Mouse (Mus musculus): ENCODE measurements around the gene Gm12258. TPM values are rescaled to one million over a fixed set of nuclear protein-coding genes. Genes with fewer than 3 reads are reported as not detected.

Gm12258 gene
- polyA plus RNA-seq, 2 experiments = 1.3 to 2.8 TPM

DNA sequence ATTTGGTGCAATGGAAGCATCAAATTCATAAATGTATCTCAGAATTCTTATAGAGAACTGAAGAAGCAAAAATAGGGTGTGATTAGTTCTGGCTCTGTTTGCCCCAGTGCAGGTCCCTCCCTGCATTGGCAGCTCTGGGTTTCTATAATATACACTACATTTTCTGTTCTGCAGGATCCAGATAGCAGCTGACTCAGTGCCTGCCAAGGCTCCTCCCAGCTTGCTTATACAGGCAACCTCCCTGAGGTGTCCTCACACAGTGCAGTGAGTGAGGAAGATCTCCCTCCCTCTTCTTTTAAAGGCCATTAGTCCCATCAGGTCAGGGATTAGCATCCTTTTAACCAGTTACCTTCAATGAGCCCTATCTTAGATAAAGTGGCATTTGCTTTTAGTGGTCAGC is 54.1 kb downstream of the Gm12258 start:
- peak; percentile 54 for ATAC-seq (ENCODE audit: insufficient read depth)
- peak overlapping the region; percentile 85 for H3K4me2 ChIP-seq (ENCODE audit: low read depth)
- no peaks in the 10 kb centered on the region for H3K27me3 ChIP-seq (ENCODE audit: control insufficient read depth, insufficient read depth, low read length)
- H3K9me3 ChIP-seq (ENCODE audit: control insufficient read depth, low read length) = no peaks in the 10 kb centered on the region
- DNase-seq (ENCODE audit: low read depth in 3 of 3, low spot score in 3 of 3) = peak in 1 of 3 experiments; percentile 51
- peak overlapping the region in 1 of 2 experiments; percentile 17; a peak in 2 of 4 replicates for H3K4me3 ChIP-seq (ENCODE audit: insufficient read depth in 1 of 2, low read depth in 2 of 2, low read length in 2 of 2)
- H3K36me3 ChIP-seq (replicated peaks; ENCODE audit: control insufficient read depth, insufficient read depth, low read depth) = peaks cover 56% of the 10 kb centered on the region
- H3K9ac ChIP-seq (replicated peaks) = no peak overlapping the region; the same call in 1 of the 2 replicates
- TF ChIP-seq CTCF (IDR thresholded peaks at IDR 0.05; ENCODE audit: low read depth) (no peak), EP300 (IDR thresholded peaks at IDR 0.05; ENCODE audit: low read depth) (no peak)
- peaks cover 18 to 21% of the 10 kb centered on the region in 2 experiments for H3K4me1 ChIP-seq (replicated peaks; ENCODE audit: control insufficient read depth in 2 of 2, insufficient read depth in 2 of 2, low read length in 1 of 2)
- H3K27ac ChIP-seq = peak overlapping the region; percentile 77

DNA sequence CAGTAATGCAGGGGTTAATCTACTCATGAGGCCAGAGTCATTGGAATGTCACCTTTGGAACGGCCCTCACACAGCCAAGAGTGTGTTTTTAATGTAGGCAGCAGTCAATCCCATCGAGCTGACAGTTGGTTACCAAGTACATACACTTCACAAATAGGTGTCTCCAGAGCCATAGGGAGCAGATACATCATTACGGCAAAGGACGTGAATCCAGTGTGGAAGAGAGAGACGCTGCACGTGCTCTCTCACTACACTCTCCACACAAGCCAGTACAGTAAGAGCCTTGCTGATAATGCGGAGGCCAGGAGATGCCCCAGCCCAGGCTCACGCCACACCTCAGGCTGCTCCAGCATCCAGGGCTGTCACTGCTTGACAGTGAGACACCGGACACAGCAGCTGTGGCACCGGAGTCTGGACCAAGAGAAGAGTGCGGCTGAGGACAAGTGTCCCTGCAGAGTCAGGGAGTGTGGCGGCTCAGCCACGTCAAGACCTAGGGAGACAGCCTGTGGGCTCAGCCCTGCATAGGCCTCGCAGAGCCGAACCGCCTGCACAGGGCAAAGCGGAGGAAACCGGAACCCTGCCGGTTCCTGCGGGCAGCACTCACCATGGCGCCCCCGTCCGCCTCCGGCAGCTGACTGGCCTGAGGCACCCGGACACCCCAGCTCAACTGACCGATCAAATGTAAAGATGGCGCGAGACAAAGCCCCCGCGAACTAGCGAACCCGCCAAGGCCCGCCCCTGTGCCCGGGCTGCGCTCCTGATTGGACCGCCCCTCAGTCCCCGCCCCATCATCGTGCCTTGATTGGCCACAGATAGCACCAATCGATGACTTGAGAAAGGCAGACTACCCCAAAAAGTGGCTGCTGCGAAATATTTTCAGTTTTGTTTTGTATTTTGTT is 56.8 kb downstream of the Gm12258 start, which contains the start of gene Zfp39:
Gene Zfp39, minus strand, starts transcription at position 715 of the 899 bp plus-strand sequence.
- Histone ChIP-seq H3K4me2 (ENCODE audit: low read depth) (peak within 1 kb of the TSS; percentile 85), H3K36me3 (replicated peaks; ENCODE audit: control insufficient read depth, insufficient read depth, low read depth) (peaks cover 34% of the 10 kb centered on the region), H3K4me1 (replicated peaks; ENCODE audit: control insufficient read depth in 2 of 2, insufficient read depth in 2 of 2, low read length in 1 of 2) (peaks cover 18 to 21% of the 10 kb centered on the region in 2 experiments), H3K9me3 (ENCODE audit: control insufficient read depth, low read length) (no peaks in the 10 kb centered on the region), H3K27me3 (ENCODE audit: control insufficient read depth, insufficient read depth, low read length) (no peaks in the 10 kb centered on the region), H3K9ac (replicated peaks) (peak within 1 kb of the TSS; percentile 81), H3K27ac (peak within 1 kb of the TSS; percentile 81), H3K4me3 (ENCODE audit: insufficient read depth in 1 of 2, low read depth in 2 of 2, low read length in 2 of 2) (peak within 1 kb of the TSS; percentile 63 to 81)
- peak; percentile 87 to 91 (median 88) for DNase-seq (ENCODE audit: low read depth in 3 of 3, low spot score in 3 of 3)
- peak; percentile 36 for TF ChIP-seq EP300 (IDR thresholded peaks at IDR 0.05; ENCODE audit: low read depth)
- TF ChIP-seq CTCF (IDR thresholded peaks at IDR 0.05; ENCODE audit: low read depth) = no peak; the same call in 1 of the 2 replicates
- peak; percentile 92 for ATAC-seq (ENCODE audit: insufficient read depth)
- WGBS (ENCODE audit: insufficient replicate concordance) = under 1% methylated on average over 40 of the region's 40 CpGs

DNA sequence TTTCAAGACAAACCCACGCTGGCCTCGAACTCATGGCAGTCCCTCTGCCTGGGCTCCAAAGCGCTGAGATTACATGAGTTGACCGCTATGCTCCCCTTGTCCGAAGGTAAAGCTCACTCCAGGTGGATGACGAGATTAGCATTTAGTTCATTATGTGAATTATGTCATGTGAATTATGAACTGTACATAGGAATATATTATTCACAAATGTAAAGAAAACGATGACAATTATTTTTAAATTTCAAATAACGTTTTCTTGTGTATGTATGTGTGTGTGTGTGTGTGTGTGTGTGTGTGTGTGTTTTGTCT is 57.4 kb downstream of the Gm12258 start:
- peaks cover 18 to 21% of the 10 kb centered on the region in 2 experiments for H3K4me1 ChIP-seq (replicated peaks; ENCODE audit: control insufficient read depth in 2 of 2, insufficient read depth in 2 of 2, low read length in 1 of 2)
- H3K27me3 ChIP-seq (ENCODE audit: control insufficient read depth, insufficient read depth, low read length) = no peaks in the 10 kb centered on the region
- no peak for TF ChIP-seq EP300 (IDR thresholded peaks at IDR 0.05; ENCODE audit: low read depth)
- TF ChIP-seq CTCF (IDR thresholded peaks at IDR 0.05; ENCODE audit: low read depth) = no peak
- H3K4me2 ChIP-seq (ENCODE audit: low read depth) = peak overlapping the region; percentile 85
- H3K27ac ChIP-seq = peak overlapping the region; percentile 81
- H3K9ac ChIP-seq (replicated peaks) = peak overlapping the region; percentile 70
- H3K9me3 ChIP-seq (ENCODE audit: control insufficient read depth, low read length) = no peaks in the 10 kb centered on the region
- ATAC-seq (ENCODE audit: insufficient read depth) = peak; percentile 9; the same call in 1 of the 2 replicates
- H3K36me3 ChIP-seq (replicated peaks; ENCODE audit: control insufficient read depth, insufficient read depth, low read depth) = peaks cover 28% of the 10 kb centered on the region
- H3K4me3 ChIP-seq (ENCODE audit: insufficient read depth in 1 of 2, low read depth in 2 of 2, low read length in 2 of 2) = peak overlapping the region; percentile 63 to 81
- no peak for DNase-seq (ENCODE audit: low read depth in 3 of 3, low spot score in 3 of 3)
- 2% methylated on average over 8 of the region's 8 CpGs for WGBS (ENCODE audit: insufficient replicate concordance)

DNA sequence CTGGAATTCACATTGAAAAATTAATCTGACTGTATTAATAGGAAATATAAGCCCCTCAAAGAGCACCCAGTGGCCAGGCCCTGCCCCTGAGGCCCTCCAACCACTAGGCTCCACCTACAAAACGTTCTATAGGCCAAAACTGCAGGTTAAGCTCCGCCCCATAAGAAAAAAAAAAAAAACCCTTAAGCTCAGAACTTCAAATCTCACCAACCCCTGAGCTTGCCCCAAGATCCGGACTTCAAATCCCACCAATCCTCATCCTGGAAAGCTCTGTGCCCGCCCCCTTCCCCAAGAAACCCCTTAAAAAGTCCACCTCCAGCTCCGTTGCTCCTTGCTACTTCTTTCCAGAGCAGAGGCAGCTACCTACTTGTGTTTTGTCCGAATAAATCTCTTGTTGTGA is 57.9 kb downstream of the Gm12258 start:
- H3K4me1 ChIP-seq (replicated peaks; ENCODE audit: control insufficient read depth in 2 of 2, insufficient read depth in 2 of 2, low read length in 1 of 2) = peaks cover 18 to 21% of the 10 kb centered on the region in 2 experiments
- H3K9ac ChIP-seq (replicated peaks) = peak overlapping the region; percentile 70
- 47% methylated on average over 6 of the region's 6 CpGs for WGBS (ENCODE audit: insufficient replicate concordance)
- peak in 2 of 3 experiments; percentile 50 to 68 for DNase-seq (ENCODE audit: low read depth in 3 of 3, low spot score in 3 of 3)
- peak overlapping the region in 1 of 2 experiments; percentile 63; a peak in 2 of 4 replicates for H3K4me3 ChIP-seq (ENCODE audit: insufficient read depth in 1 of 2, low read depth in 2 of 2, low read length in 2 of 2)
- H3K9me3 ChIP-seq (ENCODE audit: control insufficient read depth, low read length) = no peaks in the 10 kb centered on the region
- peaks cover 24% of the 10 kb centered on the region for H3K36me3 ChIP-seq (replicated peaks; ENCODE audit: control insufficient read depth, insufficient read depth, low read depth)
- H3K27me3 ChIP-seq (ENCODE audit: control insufficient read depth, insufficient read depth, low read length) = no peaks in the 10 kb centered on the region
- H3K27ac ChIP-seq = no peak overlapping the region; the same call in 1 of the 2 replicates
- no peak for TF ChIP-seq CTCF (IDR thresholded peaks at IDR 0.05; ENCODE audit: low read depth)
- TF ChIP-seq EP300 (IDR thresholded peaks at IDR 0.05; ENCODE audit: low read depth) = no peak
- no peak for ATAC-seq (ENCODE audit: insufficient read depth)
- H3K4me2 ChIP-seq (ENCODE audit: low read depth) = peak overlapping the region; percentile 85

Other genes starting within 250 kb of the Gm12258 start
- not detected in 2 replicates for gene 2210407C18Rik, start 231.1 kb upstream of the Gm12258 start, polyA plus RNA-seq (2012; rRNA removed)
- gene 2210407C18Rik, start 231.1 kb upstream of the Gm12258 start, polyA plus RNA-seq (2014; fragmentation: Nextera tagmentation; extraction: Ambion mirVana) = not detected in 2 replicates
- gene Olfr323, start 216.7 kb upstream of the Gm12258 start, polyA plus RNA-seq (2012; rRNA removed) = not detected in 2 replicates
- gene Olfr323, start 216.7 kb upstream of the Gm12258 start, polyA plus RNA-seq (2014; fragmentation: Nextera tagmentation; extraction: Ambion mirVana) = not detected in 2 replicates
- gene Trim58, start 206.7 kb upstream of the Gm12258 start, polyA plus RNA-seq (2012; rRNA removed) = 9.1 and 10.5 TPM in 2 replicates
- gene Trim58, start 206.7 kb upstream of the Gm12258 start, polyA plus RNA-seq (2014; fragmentation: Nextera tagmentation; extraction: Ambion mirVana) = 10.5 and 11.8 TPM in 2 replicates
- 0.03 and 0.07 TPM in 2 replicates for gene Olfr322, start 188.4 kb upstream of the Gm12258 start, polyA plus RNA-seq (2012; rRNA removed)
- 0.14 TPM in 1 of 2 replicates, not detected in the other for gene Olfr322, start 188.4 kb upstream of the Gm12258 start, polyA plus RNA-seq (2014; fragmentation: Nextera tagmentation; extraction: Ambion mirVana)
- gene Olfr320, start 166.1 kb upstream of the Gm12258 start, polyA plus RNA-seq (2012; rRNA removed) = not detected in 2 replicates
- not detected in 2 replicates for gene Olfr320, start 166.1 kb upstream of the Gm12258 start, polyA plus RNA-seq (2014; fragmentation: Nextera tagmentation; extraction: Ambion mirVana)
- not detected in 2 replicates for gene Olfr319, start 148.0 kb upstream of the Gm12258 start, polyA plus RNA-seq (2012; rRNA removed)
- not detected in 2 replicates for gene Olfr319, start 148.0 kb upstream of the Gm12258 start, polyA plus RNA-seq (2014; fragmentation: Nextera tagmentation; extraction: Ambion mirVana)
- not detected in 2 replicates for gene Olfr318, start 123.1 kb upstream of the Gm12258 start, polyA plus RNA-seq (2012; rRNA removed)
- not detected in 2 replicates for gene Olfr318, start 123.1 kb upstream of the Gm12258 start, polyA plus RNA-seq (2014; fragmentation: Nextera tagmentation; extraction: Ambion mirVana)
- not detected in 2 replicates for gene Olfr317, start 107.9 kb upstream of the Gm12258 start, polyA plus RNA-seq (2012; rRNA removed)
- not detected in 2 replicates for gene Olfr317, start 107.9 kb upstream of the Gm12258 start, polyA plus RNA-seq (2014; fragmentation: Nextera tagmentation; extraction: Ambion mirVana)
- gene Olfr316, start 94.4 kb upstream of the Gm12258 start, polyA plus RNA-seq (2012; rRNA removed) = not detected in 2 replicates
- not detected in 2 replicates for gene Olfr316, start 94.4 kb upstream of the Gm12258 start, polyA plus RNA-seq (2014; fragmentation: Nextera tagmentation; extraction: Ambion mirVana)
- not detected in 2 replicates for gene Olfr315, start 74.0 kb upstream of the Gm12258 start, polyA plus RNA-seq (2012; rRNA removed)
- not detected in 2 replicates for gene Olfr315, start 74.0 kb upstream of the Gm12258 start, polyA plus RNA-seq (2014; fragmentation: Nextera tagmentation; extraction: Ambion mirVana)
- not detected in 2 replicates for gene Olfr314, start 64.2 kb upstream of the Gm12258 start, polyA plus RNA-seq (2012; rRNA removed)
- gene Olfr314, start 64.2 kb upstream of the Gm12258 start, polyA plus RNA-seq (2014; fragmentation: Nextera tagmentation; extraction: Ambion mirVana) = not detected in 2 replicates
- not detected in 2 replicates for gene Fam183b, start 45.2 kb upstream of the Gm12258 start, polyA plus RNA-seq (2012; rRNA removed)
- not detected in 2 replicates for gene Fam183b, start 45.2 kb upstream of the Gm12258 start, polyA plus RNA-seq (2014; fragmentation: Nextera tagmentation; extraction: Ambion mirVana)
- not detected in 2 replicates for gene Olfr313, start 32.2 kb upstream of the Gm12258 start, polyA plus RNA-seq (2012; rRNA removed)
- gene Olfr313, start 32.2 kb upstream of the Gm12258 start, polyA plus RNA-seq (2014; fragmentation: Nextera tagmentation; extraction: Ambion mirVana) = not detected in 2 replicates
- gene Olfr312, start 17.9 kb upstream of the Gm12258 start, polyA plus RNA-seq (2012; rRNA removed) = not detected in 2 replicates
- gene Olfr312, start 17.9 kb upstream of the Gm12258 start, polyA plus RNA-seq (2014; fragmentation: Nextera tagmentation; extraction: Ambion mirVana) = not detected in 2 replicates
- not detected in 2 replicates for gene Olfr311, start 7.9 kb upstream of the Gm12258 start, polyA plus RNA-seq (2012; rRNA removed)
- gene Olfr311, start 7.9 kb upstream of the Gm12258 start, polyA plus RNA-seq (2014; fragmentation: Nextera tagmentation; extraction: Ambion mirVana) = not detected in 2 replicates
- 0.92 and 1.5 TPM in 2 replicates for gene 2810021J22Rik, start 20.1 kb downstream of the Gm12258 start, polyA plus RNA-seq (2012; rRNA removed)
- gene 2810021J22Rik, start 20.1 kb downstream of the Gm12258 start, polyA plus RNA-seq (2014; fragmentation: Nextera tagmentation; extraction: Ambion mirVana) = 2.2 and 2.5 TPM in 2 replicates
- 3.9 and 4.6 TPM in 2 replicates for gene Zfp39, start 57.1 kb downstream of the Gm12258 start, polyA plus RNA-seq (2012; rRNA removed)
- 5.2 and 5.4 TPM in 2 replicates for gene Zfp39, start 57.1 kb downstream of the Gm12258 start, polyA plus RNA-seq (2014; fragmentation: Nextera tagmentation; extraction: Ambion mirVana)
- 18.2 and 19.3 TPM in 2 replicates for gene Btnl10, start 70.8 kb downstream of the Gm12258 start, polyA plus RNA-seq (2012; rRNA removed)
- 9.1 and 9.6 TPM in 2 replicates for gene Btnl10, start 70.8 kb downstream of the Gm12258 start, polyA plus RNA-seq (2014; fragmentation: Nextera tagmentation; extraction: Ambion mirVana)
- gene Rnf187, start 91.8 kb downstream of the Gm12258 start, polyA plus RNA-seq (2012; rRNA removed) = 80.8 and 83.3 TPM in 2 replicates
- gene Rnf187, start 91.8 kb downstream of the Gm12258 start, polyA plus RNA-seq (2014; fragmentation: Nextera tagmentation; extraction: Ambion mirVana) = 104 and 120 TPM in 2 replicates
- gene Hist3h2ba, start 101.8 kb downstream of the Gm12258 start, polyA plus RNA-seq (2012; rRNA removed) = 15.7 and 16.0 TPM in 2 replicates
- 4.2 and 6.0 TPM in 2 replicates for gene Hist3h2ba, start 101.8 kb downstream of the Gm12258 start, polyA plus RNA-seq (2014; fragmentation: Nextera tagmentation; extraction: Ambion mirVana)
- 11.0 and 11.5 TPM in 2 replicates for gene Hist3h2a, start 107.5 kb downstream of the Gm12258 start, polyA plus RNA-seq (2012; rRNA removed)
- 13.5 and 16.7 TPM in 2 replicates for gene Hist3h2a, start 107.5 kb downstream of the Gm12258 start, polyA plus RNA-seq (2014; fragmentation: Nextera tagmentation; extraction: Ambion mirVana)
- 0.05 and 0.06 TPM in 2 replicates for gene Trim17, start 107.5 kb downstream of the Gm12258 start, polyA plus RNA-seq (2012; rRNA removed)
- 0.06 and 0.14 TPM in 2 replicates for gene Trim17, start 107.5 kb downstream of the Gm12258 start, polyA plus RNA-seq (2014; fragmentation: Nextera tagmentation; extraction: Ambion mirVana)
- gene Trim11, start 130.9 kb downstream of the Gm12258 start, polyA plus RNA-seq (2012; rRNA removed) = 8.1 and 8.3 TPM in 2 replicates
- gene Trim11, start 130.9 kb downstream of the Gm12258 start, polyA plus RNA-seq (2014; fragmentation: Nextera tagmentation; extraction: Ambion mirVana) = 6.4 and 6.9 TPM in 2 replicates